Mouse (Mus musculus): ENCODE data around the gene Ifi47.

Gene Ifi47

DNA sequence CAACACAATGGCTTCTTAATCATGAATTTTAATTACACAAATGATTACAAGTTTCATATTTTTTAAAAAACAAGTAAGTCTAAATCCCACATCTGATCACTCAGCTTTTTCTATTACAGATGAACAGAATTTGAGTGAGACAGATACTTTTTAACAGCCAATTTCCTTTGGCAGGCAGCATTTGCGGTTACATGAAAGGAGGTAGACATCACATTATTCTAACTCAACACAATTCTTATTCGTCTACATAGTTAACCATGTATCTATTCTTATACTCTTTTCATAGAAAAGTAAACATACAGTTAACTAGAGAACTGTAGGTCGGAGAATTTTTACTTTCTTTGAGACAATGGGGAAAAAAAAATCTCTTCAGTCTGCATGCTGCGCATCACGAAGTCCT, 14.2 kb downstream of the Ifi47 start:
- no peak for DNase-seq

GRCm38 (mm10) chr11:49091171-49091570, 14.8 kb downstream of the Ifi47 start:
- no peak for DNase-seq

GRCm38 (mm10) chr11:49092053-49092586, 15.7 kb downstream of the Ifi47 start:
- no peak for DNase-seq

GRCm38 (mm10) chr11:49092786-49093185, 16.4 kb downstream of the Ifi47 start:
- DNase-seq, result no peak

- no peak for DNase-seq
Observed at GRCm38 (mm10) chr11:49093861-49094660, 17.7 kb downstream of the Ifi47 start.

- no peak for DNase-seq
Observed at GRCm38 (mm10) chr11:49095367-49095766, 19.0 kb downstream of the Ifi47 start.

DNA sequence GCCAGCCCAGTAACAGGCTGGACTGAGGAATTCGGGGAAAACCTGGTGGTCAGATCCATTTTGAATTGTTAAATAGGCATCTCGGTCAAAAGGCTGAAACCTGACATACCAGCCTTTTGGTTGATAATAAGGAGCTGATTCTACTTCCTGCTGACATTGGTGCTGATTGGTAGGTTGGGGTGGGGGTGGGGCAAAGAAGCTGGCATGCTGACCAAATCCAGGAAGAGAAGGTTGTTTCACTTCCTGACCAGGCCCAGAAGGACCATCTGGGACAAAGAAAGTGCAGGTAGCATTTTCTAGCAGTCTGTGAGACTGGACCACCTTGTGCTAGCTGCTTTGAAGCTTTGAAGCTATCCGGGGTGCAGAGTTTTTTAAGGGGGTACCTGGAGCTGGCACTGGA, 24.0 kb downstream of the Ifi47 start:
- no peak for DNase-seq

GRCm38 (mm10) chr11:49101500-49101899, 25.1 kb downstream of the Ifi47 start:
- DNase-seq, result no peak

GRCm38 (mm10) chr11:49103047-49103693, 26.8 kb downstream of the Ifi47 start:
- peak; percentile 78 to 82 for DNase-seq

DNA sequence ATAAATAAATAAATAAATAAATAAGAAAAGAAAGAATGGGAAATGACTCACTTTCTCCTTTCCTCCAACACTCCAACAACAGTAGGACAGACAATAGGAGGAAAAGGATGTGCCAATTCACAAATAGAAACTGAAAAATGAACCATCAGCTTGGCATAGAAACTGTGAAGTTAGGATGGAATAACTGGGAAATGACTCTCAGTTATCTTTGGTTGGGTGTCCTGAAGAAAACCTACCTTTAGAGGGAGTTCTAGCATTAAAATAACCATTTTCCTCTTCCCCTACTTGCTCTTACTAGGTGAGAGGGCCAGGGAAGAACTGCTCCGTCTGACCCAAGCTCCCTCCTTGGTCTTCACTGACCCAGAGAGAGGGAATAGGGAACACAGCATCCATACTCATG, 29.4 kb downstream of the Ifi47 start:
- DNase-seq, result no peak

DNA sequence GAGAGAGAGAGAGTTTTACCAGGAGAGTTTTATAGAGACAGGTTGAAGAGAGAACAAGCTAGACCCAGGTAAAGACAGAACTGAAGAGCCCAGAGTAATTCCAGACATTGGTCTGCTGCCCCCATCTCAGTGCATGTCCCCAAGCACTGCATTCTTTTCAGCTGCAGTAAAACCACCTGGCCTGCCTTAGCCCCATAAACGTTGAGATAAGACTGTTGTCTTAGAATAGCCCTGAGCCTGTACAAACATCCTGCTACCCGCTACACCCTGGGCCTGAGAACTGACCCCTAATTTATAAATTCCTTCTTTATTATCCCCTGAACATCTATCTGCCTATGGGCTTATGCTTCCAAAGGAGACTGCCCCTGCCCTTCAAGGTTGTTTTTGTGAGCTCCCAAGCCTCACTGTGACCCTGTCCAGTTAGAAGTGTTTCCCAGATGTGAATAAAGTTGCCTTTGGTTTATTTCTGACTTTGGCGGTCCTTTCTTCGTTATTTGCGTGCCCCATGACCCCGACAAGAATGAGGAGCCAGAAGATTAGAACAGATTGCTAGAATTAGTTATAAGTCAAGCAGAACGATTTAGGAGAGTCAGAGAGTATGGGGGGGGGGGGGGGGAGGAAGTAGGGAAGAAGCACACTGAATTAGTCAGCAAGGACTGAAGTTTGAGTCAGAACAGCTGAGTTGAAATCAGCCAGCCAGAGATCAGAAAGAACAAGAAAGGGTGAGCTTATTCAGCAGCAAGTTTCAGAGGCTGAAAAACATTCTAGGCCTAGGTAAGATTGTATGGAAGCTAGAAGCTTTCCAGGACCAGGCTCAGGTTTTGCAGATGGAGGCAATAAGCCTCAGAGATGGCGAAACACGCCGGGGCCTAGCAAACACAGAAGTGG, 31.5 kb downstream of the Ifi47 start:
- DNase-seq, result no peak

DNA sequence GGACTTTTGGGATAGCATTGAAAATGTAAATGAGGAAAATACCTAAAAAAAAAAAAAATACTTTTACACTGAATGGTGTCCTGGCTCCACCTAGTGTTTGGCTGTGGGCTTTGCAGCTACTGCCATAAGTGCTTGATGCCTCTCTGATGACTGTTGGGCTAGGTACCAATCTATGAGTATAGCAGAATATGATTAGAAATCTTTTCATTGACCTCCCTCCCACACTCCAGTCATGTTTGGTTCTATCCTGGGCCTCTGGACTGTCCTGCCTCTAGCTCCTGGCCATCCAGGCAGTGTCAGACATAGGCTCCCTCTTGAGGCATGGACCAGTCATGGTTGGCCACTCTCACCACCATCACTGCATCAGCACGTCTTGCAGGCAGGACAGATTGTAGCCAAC, 32.4 kb downstream of the Ifi47 start:
- DNase-seq, result no peak

DNA sequence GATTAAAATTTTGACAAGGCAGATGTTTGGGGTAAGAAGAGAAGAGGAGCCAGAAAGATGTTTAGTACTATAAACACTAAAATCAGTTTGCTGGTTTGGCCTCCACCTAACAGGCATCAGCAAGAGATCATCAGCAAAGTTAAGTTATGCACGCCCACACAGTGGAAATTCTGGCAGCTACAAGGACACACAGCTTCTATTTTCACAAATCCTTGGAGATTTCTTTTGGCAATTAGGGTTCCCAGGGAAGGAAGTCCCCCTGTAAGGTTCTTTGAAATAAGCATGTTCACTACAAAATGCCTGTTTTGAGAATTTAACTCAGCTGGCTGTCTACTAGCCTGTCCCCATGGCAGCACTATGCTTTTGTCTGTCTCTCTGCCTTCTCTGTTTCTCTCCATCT, 34.6 kb downstream of the Ifi47 start:
- no peak for DNase-seq

- DNase-seq, result no peak
Observed at GRCm38 (mm10) chr11:49112624-49113219, 36.3 kb downstream of the Ifi47 start.

DNA sequence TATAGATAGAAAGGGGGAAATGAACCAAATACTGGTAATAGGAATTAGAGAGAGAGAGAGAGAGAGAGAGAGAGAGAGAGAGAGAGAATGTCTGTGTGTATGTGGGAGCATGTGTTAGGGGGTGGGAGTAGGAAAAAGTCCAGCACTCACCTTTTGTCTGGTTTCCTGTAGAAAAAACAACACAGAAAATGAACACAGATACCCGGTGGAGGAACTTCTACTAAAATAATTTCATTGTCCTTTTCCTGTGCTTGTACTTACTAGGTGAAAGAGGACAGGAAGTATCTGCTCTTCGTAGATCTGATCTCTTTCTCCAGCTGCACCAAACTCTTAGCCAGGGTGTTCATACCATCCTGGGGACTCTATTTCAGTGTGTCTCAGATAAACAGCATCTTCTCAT, 37.8 kb downstream of the Ifi47 start:
- no peak for DNase-seq

- no peak for DNase-seq
Observed at GRCm38 (mm10) chr11:49114774-49115173, 38.4 kb downstream of the Ifi47 start, which contains the start of gene Olfr1396. Olfr1396 (minus strand) TSS chr11:49114874.

GRCm38 (mm10) chr11:49119635-49120034, 43.2 kb downstream of the Ifi47 start:
- no peak for DNase-seq

DNA sequence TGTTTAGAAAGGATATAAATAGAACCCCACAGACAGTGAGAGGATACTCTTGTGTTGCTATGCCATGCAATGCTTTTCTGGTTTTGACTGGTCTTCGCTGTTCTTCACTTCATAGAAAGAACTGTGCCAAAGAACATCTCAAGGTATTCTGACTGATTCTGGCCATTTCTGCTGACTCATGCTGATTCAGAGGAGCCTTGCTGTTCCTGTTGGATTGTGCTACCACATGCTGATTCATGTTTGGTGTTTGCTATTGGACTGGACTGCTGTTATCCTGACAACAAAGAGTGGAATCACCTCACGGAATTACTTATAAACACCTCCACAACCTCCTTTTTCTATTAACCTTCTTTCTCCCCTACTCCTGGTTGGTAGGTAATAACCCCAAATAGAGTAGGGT, 47.8 kb downstream of the Ifi47 start:
- no peak for DNase-seq

- DNase-seq, result no peak
Observed at GRCm38 (mm10) chr11:49141974-49142373, 65.6 kb downstream of the Ifi47 start, which contains the start of gene Olfr1395. Olfr1395 (plus strand) TSS chr11:49142274.
